Mouse (Mus musculus) midbrain, postnatal 0 days (tissue): Measurements from ENCODE around the gene Slc38a1. TPM values are rescaled to one million over a fixed set of nuclear protein-coding genes. Genes with fewer than 3 reads are reported as not detected.
A peak's percentile ranks its signal among the peaks of the same experiment; 100 is the strongest.

Source experiments
- ATAC-seq: fragments of 200-750 bp; cut with Nextera tagmentation; 2 replicates; pipeline ENCODE4 v1.8.0; 2017; ENCODE audit warnings: moderate number of reproducible peaks, mild to moderate bottlenecking, moderate TSS enrichment, moderate library complexity; ENCODE audit not compliant: low FRiP score
- DNase-seq: peaks from one replicate; pipeline ENCODE4 v3.0.0-alpha.2; 2015; ENCODE audit warnings: low spot score
- H3K27ac ChIP-seq: fragments of 300-500 bp; sonication (generic); 2 replicates; pipeline ENCODE4 v1.5.1; 2014; ENCODE audit warnings: low read depth, mild to moderate bottlenecking, low read length, mixed read lengths
- H3K27me3 ChIP-seq: fragments of 300-500 bp; sonication (generic); 2 replicates; pipeline ENCODE4 v1.6.1; 2014; ENCODE audit warnings: low read length, control low read depth, mixed read lengths; ENCODE audit not compliant: insufficient read depth
- H3K36me3 ChIP-seq: fragments of 300-500 bp; sonication (generic); 2 replicates; pipeline ENCODE4 v1.6.1; 2014; ENCODE audit warnings: low read length, control low read depth, mixed read lengths; ENCODE audit not compliant: insufficient read depth
- H3K4me1 ChIP-seq: fragments of 300-500 bp; sonication (generic); 2 replicates; pipeline ENCODE4 v1.6.1; 2014; ENCODE audit warnings: mild to moderate bottlenecking, control low read depth, antibody characterized with exemption, low read length, mixed read lengths; ENCODE audit not compliant: insufficient read depth
- H3K4me2 ChIP-seq: fragments of 300-500 bp; sonication (generic); 2 replicates; pipeline ENCODE4 v1.6.1; 2014; ENCODE audit warnings: low read depth, mild to moderate bottlenecking, low read length, mixed read lengths; ENCODE audit not compliant: poor library complexity, severe bottlenecking
- H3K4me3 ChIP-seq: fragments of 300-500 bp; sonication (generic); 2 replicates; pipeline ENCODE4 v1.5.1; 2014; ENCODE audit warnings: low read depth, mild to moderate bottlenecking, low read length, moderate library complexity
- H3K9ac ChIP-seq: fragments of 300-500 bp; sonication (generic); replicated peaks from 2 replicates; pipeline ENCODE4 v1.6.1; 2014; ENCODE audit warnings: mild to moderate bottlenecking, low read length, moderate library complexity, mixed read lengths; ENCODE audit not compliant: poor library complexity, severe bottlenecking
- H3K9me3 ChIP-seq: fragments of 300-500 bp; sonication (generic); 2 replicates; pipeline ENCODE4 v1.6.1; 2016; ENCODE audit warnings: low read length, control low read depth
- CTCF ChIP-seq: IDR thresholded peaks from 2 replicates; pipeline ENCODE4 v1.5.1; 2016; ENCODE audit warnings: antibody characterized with exemption, mild to moderate bottlenecking
- WGBS: fragments of 180-500 bp; shearing (Covaris S2); extraction: QIAGEN DNeasy Blood & Tissue Kit; methylation state at CpG from one replicate; pipeline ENCODE4 v1.1.7; 2014; 5-methylcytosine and 5-hydroxymethylcytosine counted together
- polyA plus RNA-seq: library from polyadenylated mRNA; unstranded; fragments of >200 nt; fragmentation: Nextera tagmentation; extraction: Ambion mirVana; gene quantifications from 2 replicates; pipeline ENCODE4 v1.2.1, GENCODE M21; 2015
- total RNA-seq: library from RNA; depleted of rRNA; stranded (reverse); fragments of >200 nt; gene quantifications from 2 replicates; pipeline ENCODE4 v1.2.3, GENCODE M21; 2014

Slc38a1 gene
- total and polyA plus RNA-seq, 2 experiments from 2014 or later = 75.2 to 91.2 TPM

DNA sequence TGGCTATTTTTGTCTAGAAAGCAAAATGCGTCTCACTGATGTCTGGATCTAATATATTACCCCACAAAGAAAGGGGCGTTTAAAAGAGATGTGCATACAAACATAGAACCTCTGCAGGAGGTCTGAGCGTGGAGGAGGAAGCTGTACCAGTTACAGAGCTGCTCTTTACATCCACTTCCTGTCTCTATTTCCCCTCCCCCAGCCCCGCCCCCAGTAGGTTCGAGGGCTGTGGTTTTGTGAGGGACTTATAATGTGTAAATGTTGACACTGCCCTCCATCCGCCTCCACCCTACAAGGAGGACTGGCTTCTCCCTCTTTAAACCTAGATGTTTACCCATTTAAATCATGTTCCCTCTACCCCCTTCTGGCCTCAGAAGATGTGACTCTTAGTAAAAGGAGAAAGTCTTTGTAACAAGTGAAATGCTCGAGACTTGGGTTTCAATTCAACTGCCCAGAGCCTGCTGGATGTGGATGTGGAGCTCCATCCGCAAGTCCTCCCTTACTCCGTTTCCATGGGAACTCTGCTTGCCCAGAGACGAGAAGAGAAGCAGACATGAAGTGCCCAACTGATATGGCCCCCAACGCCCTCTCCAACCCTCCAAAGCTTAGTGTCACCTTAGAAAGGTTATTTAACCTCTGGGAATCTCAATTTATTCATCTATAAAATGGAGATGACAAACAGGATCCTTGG is 43.7 kb downstream of the Slc38a1 start:
- Histone ChIP-seq H3K9ac (no peak overlapping the region), H3K27ac (peak overlapping the region; percentile 32; the same call in 1 of the 2 replicates), H3K4me1 (no peaks in the 10 kb centered on the region), H3K27me3 (no peaks in the 10 kb centered on the region), H3K4me2 (no peak overlapping the region), H3K4me3 (no peak overlapping the region), H3K9me3 (no peaks in the 10 kb centered on the region), H3K36me3 (no peaks in the 10 kb centered on the region)
- no peak for TF ChIP-seq CTCF
- DNase-seq (no peak), ATAC-seq (no peak)
- 66% methylated on average over 11 of the region's 11 CpGs for WGBS

DNA sequence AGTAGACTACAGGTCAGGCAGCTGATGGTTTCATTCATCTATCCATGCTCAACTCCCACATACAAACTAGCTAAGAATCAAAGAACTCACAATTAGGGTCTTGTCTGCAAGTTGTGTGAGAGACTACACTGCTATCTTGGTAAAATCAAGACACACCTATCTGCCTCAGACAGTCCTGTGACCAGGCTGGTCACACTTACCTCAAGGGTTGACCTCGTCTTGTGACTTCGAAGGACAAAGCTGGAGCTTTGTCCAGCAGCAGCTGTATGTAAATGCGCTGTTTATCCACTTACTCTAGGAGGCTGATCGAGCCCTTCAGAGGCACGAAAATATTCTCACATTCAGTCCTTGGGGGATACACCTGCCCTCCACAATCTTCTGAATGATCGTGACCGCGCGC is 45.6 kb downstream of the Slc38a1 start:
- no peaks in the 10 kb centered on the region for H3K4me1 ChIP-seq
- H3K4me3 ChIP-seq = no peak overlapping the region
- ATAC-seq (no peak), DNase-seq (no peak)
- H3K36me3 ChIP-seq = no peaks in the 10 kb centered on the region
- TF ChIP-seq CTCF = no peak
- H3K27me3 ChIP-seq = no peaks in the 10 kb centered on the region
- H3K9me3 ChIP-seq = no peaks in the 10 kb centered on the region
- H3K4me2 ChIP-seq = no peak overlapping the region
- H3K9ac ChIP-seq = no peak overlapping the region
- H3K27ac ChIP-seq = no peak overlapping the region
- 74% methylated on average over 9 of the region's 9 CpGs for WGBS

DNA sequence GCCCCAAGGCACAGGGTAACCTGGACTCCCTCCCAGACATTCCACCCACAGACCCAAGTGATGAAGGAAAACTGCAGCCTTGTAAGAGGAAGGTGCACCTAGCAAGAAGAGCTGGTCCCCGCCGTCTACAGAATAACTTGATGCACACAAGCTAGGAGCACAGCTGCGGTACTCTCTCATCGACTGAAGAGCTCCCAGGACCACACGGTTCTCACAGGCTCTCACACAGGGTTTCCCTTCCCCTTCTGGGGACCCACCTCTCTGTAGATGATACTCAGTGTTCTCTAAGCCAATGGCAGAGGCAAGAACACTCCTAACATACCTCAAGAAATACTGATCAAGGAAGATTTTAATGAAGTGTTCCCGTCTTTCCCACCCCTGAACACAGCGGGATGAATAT is 48.4 kb downstream of the Slc38a1 start:
- DNase-seq (no peak), ATAC-seq (no peak)
- H3K36me3 ChIP-seq = no peaks in the 10 kb centered on the region; the same call in 1 of the 2 replicates
- no peak overlapping the region for H3K4me3 ChIP-seq
- no peak overlapping the region for H3K27ac ChIP-seq
- no peak for TF ChIP-seq CTCF
- no peaks in the 10 kb centered on the region for H3K4me1 ChIP-seq
- WGBS = 91% methylated on average over 7 of the region's 7 CpGs
- no peaks in the 10 kb centered on the region for H3K9me3 ChIP-seq
- H3K4me2 ChIP-seq = no peak overlapping the region
- no peak overlapping the region for H3K9ac ChIP-seq
- H3K27me3 ChIP-seq = no peaks in the 10 kb centered on the region

DNA sequence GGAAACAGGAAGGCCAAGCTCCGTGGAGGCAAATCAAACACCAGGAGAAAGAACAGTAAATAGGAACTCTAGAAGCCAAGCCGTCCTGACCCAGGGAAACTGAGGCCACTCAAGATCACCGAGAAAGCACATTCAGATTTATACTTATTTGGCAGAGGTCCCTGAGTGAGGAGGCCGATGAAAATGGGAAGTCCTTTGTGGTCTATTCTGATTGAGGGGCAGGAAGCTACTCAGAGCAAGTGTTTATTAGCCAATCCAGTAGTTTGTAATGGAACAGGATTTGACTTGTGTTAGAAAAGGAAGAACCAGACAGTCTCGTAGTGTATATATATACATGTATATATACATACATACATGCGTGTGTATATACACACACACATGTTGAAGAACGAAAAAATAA is 48.8 kb downstream of the Slc38a1 start:
- Histone ChIP-seq H3K27ac (no peak overlapping the region), H3K27me3 (no peaks in the 10 kb centered on the region), H3K4me3 (no peak overlapping the region), H3K36me3 (peaks cover under 1% of the 10 kb centered on the region), H3K4me2 (no peak overlapping the region), H3K9me3 (no peaks in the 10 kb centered on the region), H3K9ac (no peak overlapping the region), H3K4me1 (no peaks in the 10 kb centered on the region)
- DNase-seq (no peak), ATAC-seq (no peak)
- 90% methylated on average over 7 of the region's 7 CpGs for WGBS
- no peak for TF ChIP-seq CTCF

DNA sequence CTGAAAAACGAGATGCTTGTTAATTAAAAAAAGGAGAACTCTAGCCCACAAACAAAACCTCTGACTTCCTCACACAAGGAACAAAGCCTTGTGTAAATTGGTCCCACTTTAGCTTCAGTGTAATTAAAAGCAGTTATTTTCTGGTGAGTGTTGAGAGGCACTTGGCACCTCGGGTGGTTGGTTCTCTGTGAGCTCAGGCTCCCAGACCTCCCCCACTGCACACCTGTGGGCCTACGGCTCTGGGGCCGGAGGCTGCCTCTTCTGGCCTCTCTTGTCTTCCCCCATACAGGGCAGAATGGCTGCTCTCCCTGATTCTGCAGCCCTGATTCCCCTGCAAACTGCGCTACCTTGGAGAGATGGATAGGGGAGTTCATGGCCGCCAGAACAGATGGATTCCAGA is 49.3 kb downstream of the Slc38a1 start:
- Histone ChIP-seq H3K27ac (no peak overlapping the region), H3K4me3 (no peak overlapping the region), H3K27me3 (no peaks in the 10 kb centered on the region), H3K4me1 (no peaks in the 10 kb centered on the region), H3K4me2 (no peak overlapping the region), H3K9me3 (no peaks in the 10 kb centered on the region), H3K36me3 (peaks cover 5% of the 10 kb centered on the region), H3K9ac (no peak overlapping the region)
- ATAC-seq (no peak), DNase-seq (no peak)
- WGBS = 71% methylated on average over 6 of the region's 6 CpGs
- no peak for TF ChIP-seq CTCF

DNA sequence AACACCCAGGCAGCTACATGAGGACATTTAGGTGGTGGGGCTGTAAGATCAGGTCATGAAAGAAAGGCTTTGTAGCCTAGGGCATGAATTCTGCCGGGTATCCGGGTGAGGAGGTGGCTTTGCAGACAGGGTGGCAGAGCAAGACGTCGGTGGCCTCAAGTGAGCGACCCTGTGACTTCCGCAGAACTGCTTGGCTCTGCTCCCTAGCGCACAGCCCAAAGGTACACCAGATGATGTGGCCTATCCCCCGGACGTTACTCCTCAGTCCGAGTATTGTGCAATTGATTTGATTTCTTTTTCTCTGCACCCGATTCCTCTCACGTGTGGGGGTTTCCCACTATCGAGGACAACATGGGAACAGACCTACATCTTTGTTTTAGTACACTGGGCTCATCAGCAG is 49.7 kb downstream of the Slc38a1 start:
- DNase-seq = no peak
- Histone ChIP-seq H3K9ac (no peak overlapping the region), H3K27ac (no peak overlapping the region), H3K9me3 (no peaks in the 10 kb centered on the region), H3K27me3 (no peaks in the 10 kb centered on the region), H3K4me2 (no peak overlapping the region), H3K4me3 (no peak overlapping the region), H3K36me3 (peaks cover 7% of the 10 kb centered on the region), H3K4me1 (no peaks in the 10 kb centered on the region)
- 80% methylated on average over 13 of the region's 13 CpGs for WGBS
- no peak for ATAC-seq
- TF ChIP-seq CTCF = no peak
